Mouse (Mus musculus) limb, embryonic 15.5 days (tissue): ENCODE measurements around the gene P2ry6. TPM values are rescaled to one million over a fixed set of nuclear protein-coding genes. Genes with fewer than 3 reads are reported as not detected.

Experiments
- ATAC-seq: fragments of 200-750 bp; cut with Nextera tagmentation; 2 replicates; pipeline ENCODE4 v1.8.0; 2017; ENCODE audit warnings: low read depth, moderate TSS enrichment; ENCODE audit not compliant: insufficient number of reproducible peaks, low FRiP score, low TSS enrichment
- H3K27ac ChIP-seq: fragments of 300-500 bp; sonication (generic); 2 replicates; pipeline ENCODE4 v1.5.1; 2015; ENCODE audit warnings: moderate library complexity, mild to moderate bottlenecking, inconsistent platforms
- H3K27me3 ChIP-seq: fragments of 300-500 bp; sonication (generic); 2 replicates; pipeline ENCODE4 v1.6.1; 2015; ENCODE audit warnings: inconsistent platforms
- H3K36me3 ChIP-seq: fragments of 300-500 bp; sonication (generic); 2 replicates; pipeline ENCODE4 v1.6.1; 2015; ENCODE audit warnings: inconsistent platforms
- H3K4me1 ChIP-seq: fragments of 300-500 bp; sonication (generic); 2 replicates; pipeline ENCODE4 v1.6.1; 2015; ENCODE audit warnings: inconsistent platforms
- H3K4me2 ChIP-seq: fragments of 300-500 bp; sonication (generic); 2 replicates; pipeline ENCODE4 v1.6.1; 2015; ENCODE audit warnings: mild to moderate bottlenecking, inconsistent platforms
- H3K4me3 ChIP-seq: fragments of 300-500 bp; sonication (generic); 2 replicates; pipeline ENCODE4 v1.5.1; 2015; ENCODE audit warnings: mild to moderate bottlenecking, inconsistent platforms
- H3K9ac ChIP-seq: fragments of 300-500 bp; sonication (generic); 2 replicates; pipeline ENCODE4 v1.6.1; 2015; ENCODE audit warnings: inconsistent platforms
- H3K9me3 ChIP-seq: fragments of 300-500 bp; sonication (generic); 2 replicates; pipeline ENCODE4 v1.6.1; 2016; ENCODE audit warnings: inconsistent platforms
- WGBS: fragments of 180-500 bp; shearing (Covaris S2); methylation state at CpG from one replicate; pipeline ENCODE4 v1.1.7; 2015; 5-methylcytosine and 5-hydroxymethylcytosine counted together
- polyA plus RNA-seq: library from polyadenylated mRNA; unstranded; fragments of >200 nt; fragmentation: Nextera tagmentation; extraction: Ambion mirVana; gene quantifications from 2 replicates; pipeline ENCODE4 v1.2.1, GENCODE M21; 2015

P2ry6 gene
- polyA plus RNA-seq, 1 experiment from 2014 or later = 6.0 TPM

DNA sequence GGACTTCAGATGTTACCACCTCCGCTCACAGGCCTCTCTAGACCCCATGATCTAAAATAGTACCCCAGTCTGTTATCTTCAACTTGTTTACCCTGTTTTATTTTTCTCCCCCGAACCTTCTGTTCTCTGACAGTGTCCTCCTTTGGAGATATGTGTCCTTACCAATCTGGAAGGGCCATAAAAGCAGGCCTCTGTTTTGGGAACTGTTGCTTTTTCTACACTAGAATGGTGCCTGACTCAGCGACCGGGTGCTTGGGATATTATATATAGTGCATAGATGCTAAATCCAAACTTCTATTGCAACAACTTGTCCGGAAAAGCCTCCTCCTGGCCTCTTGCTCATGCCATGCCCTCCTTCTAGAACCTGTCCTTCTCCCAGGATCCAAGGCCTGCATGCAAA is 50.2 kb downstream of the P2ry6 start:
- ATAC-seq = no peak
- WGBS = 72% methylated on average over 5 of the region's 5 CpGs
- Histone ChIP-seq H3K27ac (0 out of 2 replicates have a peak overlapping the region, but pooled peaks have one; percentile 38), H3K9ac (no peak overlapping the region), H3K36me3 (peaks cover 37% of the 10 kb centered on the region), H3K4me1 (peaks cover 97% of the 10 kb centered on the region), H3K4me3 (no peak overlapping the region; the same call in 1 of the 2 replicates), H3K4me2 (peak overlapping the region; percentile 87), H3K9me3 (no peaks in the 10 kb centered on the region), H3K27me3 (no peaks in the 10 kb centered on the region)

DNA sequence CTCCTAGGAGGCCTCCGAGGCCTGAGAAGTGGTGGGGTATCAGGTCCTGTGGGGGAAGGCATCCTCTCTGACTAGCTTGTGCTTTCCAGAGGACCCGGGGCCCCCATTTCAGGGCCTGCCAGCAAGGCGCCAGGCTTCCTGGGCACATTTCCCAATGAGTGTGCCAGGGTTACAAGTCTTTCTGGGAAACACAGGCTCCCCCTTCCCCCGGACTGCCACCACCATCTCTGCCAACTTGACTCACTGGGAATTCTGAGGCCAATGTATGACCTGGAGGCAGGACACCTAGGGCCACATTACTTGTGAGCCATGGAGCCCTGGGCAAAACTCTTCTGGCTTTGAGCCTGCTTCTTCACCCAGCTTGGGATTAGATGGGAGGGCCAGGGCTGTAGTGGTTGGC is 51.5 kb downstream of the P2ry6 start:
- 79% methylated on average over 4 of the region's 4 CpGs for WGBS
- H3K4me2 ChIP-seq = no peak overlapping the region
- peaks cover 35% of the 10 kb centered on the region for H3K36me3 ChIP-seq
- no peak overlapping the region for H3K4me3 ChIP-seq
- H3K27ac ChIP-seq = 0 out of 2 replicates have a peak overlapping the region, but pooled peaks have one; percentile 11
- no peak for ATAC-seq
- H3K9me3 ChIP-seq = no peaks in the 10 kb centered on the region
- H3K27me3 ChIP-seq = no peaks in the 10 kb centered on the region
- H3K9ac ChIP-seq = no peak overlapping the region
- peaks cover 97% of the 10 kb centered on the region for H3K4me1 ChIP-seq

DNA sequence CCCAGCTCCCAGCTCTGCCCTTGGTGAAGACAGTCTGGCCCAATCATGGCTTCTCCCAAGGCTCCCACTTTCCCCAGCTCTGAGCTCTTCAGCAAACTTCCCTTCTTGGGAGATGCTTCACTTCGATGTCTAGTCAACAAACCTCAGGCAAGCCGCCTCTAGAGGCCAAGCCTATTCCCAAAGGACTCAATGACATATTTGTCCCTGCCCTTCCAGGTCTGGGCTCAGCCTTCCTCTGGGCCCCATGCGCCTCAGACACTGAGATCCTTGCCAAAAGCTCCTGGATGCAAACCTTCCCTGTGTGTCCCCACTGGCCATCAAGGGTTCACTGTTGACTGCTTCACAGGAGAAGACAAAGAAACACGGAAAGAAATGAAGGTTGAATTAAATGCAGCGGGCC is 53.2 kb downstream of the P2ry6 start:
- no peak overlapping the region for H3K4me3 ChIP-seq
- WGBS = 90% methylated on average over 5 of the region's 5 CpGs
- no peaks in the 10 kb centered on the region for H3K27me3 ChIP-seq
- no peaks in the 10 kb centered on the region for H3K9me3 ChIP-seq
- H3K4me1 ChIP-seq = peaks cover 97% of the 10 kb centered on the region
- H3K36me3 ChIP-seq = peaks cover 43% of the 10 kb centered on the region
- ATAC-seq = no peak
- no peak overlapping the region for H3K27ac ChIP-seq
- H3K9ac ChIP-seq = no peak overlapping the region
- H3K4me2 ChIP-seq = no peak overlapping the region

DNA sequence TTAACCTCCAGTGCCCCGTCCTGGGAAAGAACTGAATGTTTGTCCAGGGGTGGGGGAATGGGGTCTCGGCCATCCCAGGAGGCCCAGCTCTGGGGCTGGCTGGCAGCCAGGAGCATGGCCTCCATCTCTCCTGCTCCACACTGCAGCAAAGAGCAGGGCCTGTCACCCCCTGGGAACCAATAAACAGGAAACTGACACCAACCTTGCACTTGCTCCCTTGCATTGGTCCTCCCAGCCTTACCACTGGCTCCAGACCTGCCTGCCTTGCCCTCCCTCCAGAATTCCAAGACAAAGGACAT is 54.7 kb downstream of the P2ry6 start:
- Histone ChIP-seq H3K27me3 (no peaks in the 10 kb centered on the region), H3K4me1 (peaks cover 96% of the 10 kb centered on the region), H3K9me3 (no peaks in the 10 kb centered on the region), H3K4me3 (no peak overlapping the region), H3K9ac (no peak overlapping the region), H3K36me3 (peaks cover 49% of the 10 kb centered on the region), H3K27ac (peak overlapping the region; percentile 83), H3K4me2 (no peak overlapping the region)
- WGBS = 9% methylated on average over 2 of the region's 2 CpGs
- no peak for ATAC-seq

DNA sequence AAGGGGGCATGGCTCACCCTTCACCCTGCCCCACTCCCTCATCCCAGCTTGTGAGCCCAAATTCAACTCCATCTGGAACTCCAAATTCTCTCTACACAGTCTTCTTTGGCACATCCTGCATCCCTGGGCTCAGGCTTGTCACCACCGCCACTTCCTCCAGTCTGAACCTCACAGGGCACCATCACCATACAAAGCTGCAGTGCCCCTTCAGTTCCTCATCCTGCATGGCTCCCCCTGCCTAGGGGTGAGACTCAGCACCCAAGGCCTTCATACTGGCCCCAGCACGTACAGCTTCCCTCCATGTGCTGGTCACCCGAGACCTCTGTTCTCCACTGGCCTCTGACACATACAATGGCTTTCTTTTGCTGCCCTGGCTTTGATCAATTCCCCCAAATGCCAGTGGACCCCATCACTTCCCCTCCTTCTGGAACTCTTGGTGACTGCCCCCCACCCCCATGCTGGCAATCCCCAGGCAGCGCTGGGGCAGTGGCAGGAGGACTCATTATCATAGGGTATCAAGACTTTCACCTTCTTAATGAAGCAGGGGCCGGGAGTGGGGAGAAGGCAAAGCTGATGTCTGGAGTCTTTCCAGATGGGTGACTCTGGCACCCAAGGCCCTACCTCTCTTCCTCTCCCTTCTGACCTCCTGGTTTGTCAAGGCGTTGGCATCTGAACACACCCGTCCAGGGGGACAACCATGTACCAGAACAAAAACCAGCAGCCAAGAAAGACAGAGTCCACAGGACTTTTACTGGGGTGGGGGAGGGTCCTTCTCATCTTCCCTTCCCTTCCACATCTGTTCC is 55.2 kb downstream of the P2ry6 start:
- Histone ChIP-seq H3K9ac (no peak overlapping the region), H3K4me2 (no peak overlapping the region)
- WGBS = 43% methylated on average over 7 of the region's 7 CpGs

DNA sequence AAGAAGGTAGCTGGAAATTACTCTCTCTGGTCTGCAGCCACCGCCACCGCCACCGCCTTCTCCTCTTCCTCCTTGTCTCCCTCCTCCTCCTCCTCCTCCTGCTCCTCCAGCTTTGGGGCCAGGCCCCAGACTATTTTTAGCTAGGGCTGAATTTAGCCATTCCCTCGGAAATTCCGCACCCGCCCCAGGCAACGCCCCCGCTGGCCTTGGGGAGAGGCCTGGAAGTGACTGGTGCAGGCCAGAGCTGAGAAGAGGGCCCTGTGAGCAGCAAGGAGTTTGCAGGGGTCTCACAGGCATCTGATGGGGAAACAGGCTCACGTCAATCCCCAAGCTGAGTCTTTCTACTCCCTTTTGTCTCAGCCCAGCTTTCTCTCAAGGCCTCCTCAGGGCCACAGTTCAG is 56.3 kb downstream of the P2ry6 start:
- Histone ChIP-seq H3K27me3 (no peaks in the 10 kb centered on the region), H3K4me3 (no peak overlapping the region), H3K4me2 (peak overlapping the region; percentile 30), H3K36me3 (peaks cover 49% of the 10 kb centered on the region), H3K9me3 (no peaks in the 10 kb centered on the region), H3K27ac (peak overlapping the region; percentile 83), H3K4me1 (peaks cover 94% of the 10 kb centered on the region), H3K9ac (0 out of 2 replicates have a peak overlapping the region, but pooled peaks have one; percentile 17)
- ATAC-seq = peak; percentile 41; the same call in 1 of the 2 replicates
- 30% methylated on average over 9 of the region's 9 CpGs for WGBS

More for the DNA sequence above, 55.2 kb downstream of the P2ry6 start:
- Histone ChIP-seq H3K9me3 (no peaks in the 10 kb centered on the region), H3K27ac (peak overlapping the region; percentile 83), H3K4me1 (peaks cover 95% of the 10 kb centered on the region), H3K36me3 (peaks cover 44% of the 10 kb centered on the region), H3K27me3 (no peaks in the 10 kb centered on the region), H3K4me3 (no peak overlapping the region)
- ATAC-seq = no peak

DNA sequence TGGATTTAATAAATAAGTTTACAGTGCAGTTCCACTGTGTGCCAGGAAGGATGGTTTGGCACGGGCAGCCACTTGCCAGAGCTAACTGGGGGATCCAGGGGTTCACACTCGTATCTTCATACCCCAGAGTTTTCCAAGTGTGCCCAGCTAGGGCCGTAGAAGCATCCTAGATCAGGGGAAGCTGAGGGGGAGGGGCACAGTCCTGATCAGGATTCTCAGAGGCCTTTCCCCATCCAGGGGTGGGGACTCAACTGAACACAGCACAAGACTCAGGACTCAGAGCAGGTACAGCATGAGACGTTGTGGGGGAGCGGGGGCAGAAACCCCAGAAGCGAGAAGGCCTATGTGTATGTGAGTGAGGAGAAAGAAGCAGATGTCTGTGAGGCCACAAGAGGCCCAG is 56.7 kb downstream of the P2ry6 start:
- Histone ChIP-seq H3K9me3 (no peaks in the 10 kb centered on the region), H3K9ac (0 out of 2 replicates have a peak overlapping the region, but pooled peaks have one; percentile 17), H3K4me3 (no peak overlapping the region), H3K4me2 (peak overlapping the region; percentile 30), H3K27ac (peak overlapping the region; percentile 83), H3K27me3 (no peaks in the 10 kb centered on the region), H3K36me3 (peaks cover 45% of the 10 kb centered on the region), H3K4me1 (peaks cover 90% of the 10 kb centered on the region)
- WGBS = 41% methylated on average over 6 of the region's 6 CpGs
- ATAC-seq = no peak

DNA sequence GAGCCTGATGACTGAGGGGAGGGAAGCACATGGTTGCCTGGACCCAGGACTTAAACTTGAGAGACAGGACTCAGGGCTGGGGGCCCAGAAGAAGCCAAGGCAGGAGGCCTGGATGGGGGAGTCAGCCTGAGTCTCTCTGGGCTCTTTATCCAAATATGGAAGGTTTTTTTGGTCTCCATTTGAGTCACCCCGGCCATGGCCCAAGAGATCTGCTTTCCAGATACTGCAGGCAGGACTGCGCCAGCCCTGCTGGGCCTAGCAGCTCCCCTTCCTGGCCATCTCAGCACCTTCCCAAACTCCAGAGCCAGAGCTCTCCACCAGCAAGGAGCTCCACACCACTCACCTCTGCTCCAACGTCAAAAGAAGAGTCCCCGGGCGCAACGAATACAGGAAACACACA is 57.9 kb downstream of the P2ry6 start:
- Histone ChIP-seq H3K27ac (peak overlapping the region; percentile 38), H3K4me1 (peaks cover 90% of the 10 kb centered on the region), H3K27me3 (no peaks in the 10 kb centered on the region), H3K9ac (no peak overlapping the region), H3K4me2 (no peak overlapping the region), H3K9me3 (no peaks in the 10 kb centered on the region), H3K4me3 (no peak overlapping the region), H3K36me3 (peaks cover 33% of the 10 kb centered on the region)
- 69% methylated on average over 6 of the region's 6 CpGs for WGBS
- no peak for ATAC-seq

DNA sequence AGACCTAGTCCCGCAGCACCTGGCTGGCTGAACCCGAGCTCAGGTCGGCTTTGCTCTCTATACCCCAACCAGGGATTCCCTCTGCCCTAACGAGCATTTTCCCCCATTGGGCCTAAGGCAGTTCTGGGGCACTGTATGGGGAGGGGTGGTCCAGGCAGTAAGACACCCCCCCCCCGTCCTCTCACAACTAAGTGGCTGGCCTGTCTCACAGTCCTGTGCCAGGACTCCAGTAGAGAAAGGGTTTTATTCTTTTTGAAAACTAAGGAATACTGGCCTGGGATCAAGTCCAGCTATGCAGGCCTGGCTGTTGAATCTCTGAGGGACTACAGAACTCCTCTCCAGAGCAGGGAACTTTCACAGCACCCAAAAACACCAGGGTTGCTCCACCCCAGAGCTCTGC is 59.2 kb downstream of the P2ry6 start:
- H3K4me1 ChIP-seq = peaks cover 89% of the 10 kb centered on the region
- no peaks in the 10 kb centered on the region for H3K27me3 ChIP-seq
- no peak overlapping the region for H3K4me3 ChIP-seq
- H3K9ac ChIP-seq = no peak overlapping the region
- H3K4me2 ChIP-seq = no peak overlapping the region
- no peaks in the 10 kb centered on the region for H3K9me3 ChIP-seq
- H3K27ac ChIP-seq = peak overlapping the region; percentile 5; the same call in 1 of the 2 replicates
- peaks cover 26% of the 10 kb centered on the region for H3K36me3 ChIP-seq
- ATAC-seq = no peak
- 55% methylated on average over 5 of the region's 5 CpGs for WGBS

DNA sequence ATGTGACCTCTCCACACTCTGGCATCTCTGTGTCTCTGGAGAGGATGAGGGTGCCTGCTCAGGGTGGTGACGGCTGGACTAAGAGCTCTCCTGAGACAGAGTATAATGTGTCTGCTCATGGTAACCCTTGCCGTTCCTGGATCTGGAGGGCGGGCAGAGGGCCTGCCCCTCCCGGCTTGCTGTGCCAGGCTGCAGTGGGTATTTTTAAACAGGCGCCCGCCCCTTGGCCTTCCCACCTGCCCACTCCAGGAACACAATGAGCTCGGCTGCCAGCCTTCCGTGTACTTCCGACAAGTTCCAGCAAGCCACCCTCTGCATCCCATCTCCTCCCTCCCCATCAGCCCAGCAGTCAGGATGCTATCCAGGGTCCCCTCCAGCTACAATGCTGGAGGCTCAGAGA is 62.7 kb downstream of the P2ry6 start:
- WGBS = 46% methylated on average over 9 of the region's 9 CpGs
- Histone ChIP-seq H3K4me2 (no peak overlapping the region), H3K36me3 (peaks cover 30% of the 10 kb centered on the region), H3K9me3 (no peaks in the 10 kb centered on the region), H3K4me1 (peaks cover 83% of the 10 kb centered on the region), H3K9ac (no peak overlapping the region), H3K27ac (no peak overlapping the region; the same call in 1 of the 2 replicates), H3K27me3 (no peaks in the 10 kb centered on the region), H3K4me3 (no peak overlapping the region)
- ATAC-seq = no peak

DNA sequence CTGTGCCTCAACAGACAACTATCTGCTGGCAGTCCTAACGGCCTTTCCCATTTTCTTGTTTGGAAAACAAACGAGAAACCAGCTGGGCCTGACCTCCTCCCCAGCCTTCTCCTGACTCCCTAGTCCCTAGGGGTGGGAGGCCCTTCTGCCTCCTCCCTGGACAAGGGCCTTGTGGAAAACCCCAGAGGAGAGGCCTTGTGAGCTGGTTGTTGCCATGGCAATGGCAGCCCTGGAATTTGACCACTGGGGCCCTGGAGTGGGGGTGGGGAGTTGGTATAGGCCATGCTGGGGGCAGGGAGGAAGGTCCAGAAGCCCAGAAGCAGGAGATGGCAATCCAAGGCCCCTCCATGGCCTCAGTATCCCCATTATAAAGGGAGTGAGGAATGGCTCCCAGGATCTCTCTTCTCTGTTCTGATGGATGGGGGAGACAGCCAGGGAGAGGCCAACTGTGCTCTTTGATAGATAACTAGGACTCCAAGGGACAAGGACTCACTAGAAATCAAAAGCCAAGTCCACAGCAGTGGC is 63.1 kb downstream of the P2ry6 start:
- WGBS = 32% methylated on average over 2 of the region's 2 CpGs
- ATAC-seq = no peak
- no peaks in the 10 kb centered on the region for H3K27me3 ChIP-seq
- no peak overlapping the region for H3K9ac ChIP-seq
- H3K4me1 ChIP-seq = peaks cover 83% of the 10 kb centered on the region
- H3K4me3 ChIP-seq = no peak overlapping the region
- H3K9me3 ChIP-seq = no peaks in the 10 kb centered on the region
- H3K36me3 ChIP-seq = peaks cover 26% of the 10 kb centered on the region
- H3K27ac ChIP-seq = no peak overlapping the region; the same call in 1 of the 2 replicates
- no peak overlapping the region for H3K4me2 ChIP-seq

DNA sequence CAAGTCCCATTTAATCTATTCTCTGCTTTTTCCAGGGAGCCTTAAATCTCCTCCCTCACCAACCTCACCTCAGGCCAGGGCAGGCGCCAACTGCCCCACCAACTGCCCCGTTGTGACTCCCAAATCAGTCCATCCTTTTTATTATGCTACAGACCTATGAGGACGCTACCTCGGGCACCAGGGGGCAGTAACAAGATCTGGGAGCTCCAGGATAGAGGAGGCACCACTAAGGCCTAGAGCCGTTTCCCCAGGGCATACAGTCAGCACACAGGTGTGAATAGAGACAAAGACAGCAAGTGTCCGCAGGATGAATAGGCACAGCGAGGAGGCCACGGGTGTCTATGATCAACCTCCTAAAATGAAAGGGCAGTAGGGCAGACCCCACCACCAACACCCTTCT is 65.9 kb downstream of the P2ry6 start:
- no peak for ATAC-seq
- H3K9ac ChIP-seq = no peak overlapping the region
- no peaks in the 10 kb centered on the region for H3K9me3 ChIP-seq
- no peaks in the 10 kb centered on the region for H3K27me3 ChIP-seq
- H3K4me1 ChIP-seq = peaks cover 59% of the 10 kb centered on the region
- peaks cover 17% of the 10 kb centered on the region; the same call in 1 of the 2 replicates for H3K36me3 ChIP-seq
- H3K4me3 ChIP-seq = no peak overlapping the region
- peak overlapping the region; percentile 84 for H3K27ac ChIP-seq
- 55% methylated on average over 8 of the region's 8 CpGs for WGBS
- H3K4me2 ChIP-seq = no peak overlapping the region
